Mouse (Mus musculus): ENCODE measurements around the gene Slc9a3. TPM values are rescaled to one million over a fixed set of nuclear protein-coding genes. Genes with fewer than 3 reads are reported as not detected.

Gene Slc9a3
- 0.34 and 0.96 TPM in 2 replicates for polyA plus RNA-seq (2012; rRNA removed)

DNA sequence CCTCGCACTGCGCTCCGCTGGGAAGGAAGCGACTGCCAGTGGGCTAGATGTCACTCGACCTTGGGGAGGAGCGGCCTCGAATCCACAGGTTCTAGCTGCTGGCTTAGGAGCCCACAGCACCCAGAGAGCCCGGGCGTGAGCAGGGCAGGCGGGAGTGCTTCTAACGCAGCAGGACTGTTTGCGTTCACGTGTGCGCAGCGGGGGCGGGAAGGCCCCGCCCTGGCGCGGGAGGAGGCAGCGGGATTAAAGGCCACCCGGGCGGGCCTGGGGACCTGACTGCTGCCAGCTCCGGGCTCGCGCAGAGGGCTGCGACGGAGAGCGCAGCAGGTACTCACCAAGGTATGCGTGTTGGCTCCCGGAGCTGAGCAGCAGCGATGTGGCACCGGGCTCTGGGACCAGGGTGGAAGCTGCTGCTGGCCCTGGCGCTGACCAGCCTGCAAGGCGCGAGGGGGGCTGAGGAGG is at the start of gene Slc9a3:
Slc9a3 (plus strand) TSS at position 317 of the 462 bp plus-strand sequence.
- TF ChIP-seq POLR2A (IDR thresholded peaks at IDR 0.05; ENCODE audit: borderline replicate concordance, extremely low read depth, low read depth, low read length) (no peak), CTCF (IDR thresholded peaks at IDR 0.05; ENCODE audit: insufficient read depth, low read length) (no peak)
- H3K4me3 ChIP-seq (replicated peaks; ENCODE audit: extremely low read depth, low read depth, low read length) = no peak within 1 kb of the TSS
- 2% methylated on average over 35 of the region's 35 CpGs for WGBS

GRCm38 (mm10) chr13:74071714-74072113 is 49.5 kb upstream of the Slc9a3 start:
- Histone ChIP-seq H3K4me3 (replicated peaks; ENCODE audit: extremely low read depth, low read depth, low read length) (no peak overlapping the region), H3K4me1 (ENCODE audit: control insufficient read depth, insufficient read depth, low read length) (no peaks in the 10 kb centered on the region)
- no peak for DNase-seq
- 57% methylated on average over 3 of the region's 3 CpGs for WGBS
- TF ChIP-seq CTCF (IDR thresholded peaks at IDR 0.05; ENCODE audit: insufficient read depth, low read length) (no peak), POLR2A (IDR thresholded peaks at IDR 0.05; ENCODE audit: borderline replicate concordance, extremely low read depth, low read depth, low read length) (no peak)

More for the DNA sequence above, at the start of gene Slc9a3:
- H3K4me1 ChIP-seq (ENCODE audit: control insufficient read depth, insufficient read depth, low read length) = no peaks in the 10 kb centered on the region
- no peak for DNase-seq

DNA sequence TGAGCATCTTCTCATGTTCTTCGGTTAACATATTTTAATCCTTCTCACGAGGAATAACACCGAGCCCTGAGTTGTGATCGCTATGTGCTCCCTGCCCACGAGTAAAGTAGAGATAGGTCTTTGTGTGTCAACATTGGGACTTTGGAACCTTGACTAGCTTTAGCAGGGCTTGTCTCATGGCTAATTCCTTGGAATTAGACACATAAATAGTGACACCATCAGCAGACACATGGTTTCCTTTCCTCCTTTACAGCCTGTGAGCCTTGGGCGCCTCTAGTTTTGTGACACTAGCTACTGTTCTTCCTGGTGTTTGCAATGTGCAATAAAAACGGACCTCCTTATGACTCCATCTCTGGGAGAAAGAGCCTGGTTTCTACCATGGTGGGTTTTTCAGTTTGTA is 47.9 kb upstream of the Slc9a3 start:
- H3K4me3 ChIP-seq (replicated peaks; ENCODE audit: extremely low read depth, low read depth, low read length) = no peak overlapping the region
- DNase-seq = no peak
- H3K4me1 ChIP-seq (ENCODE audit: control insufficient read depth, insufficient read depth, low read length) = no peaks in the 10 kb centered on the region
- WGBS = 79% methylated on average over 7 of the region's 7 CpGs
- TF ChIP-seq CTCF (IDR thresholded peaks at IDR 0.05; ENCODE audit: insufficient read depth, low read length) (no peak), POLR2A (IDR thresholded peaks at IDR 0.05; ENCODE audit: borderline replicate concordance, extremely low read depth, low read depth, low read length) (no peak)

DNA sequence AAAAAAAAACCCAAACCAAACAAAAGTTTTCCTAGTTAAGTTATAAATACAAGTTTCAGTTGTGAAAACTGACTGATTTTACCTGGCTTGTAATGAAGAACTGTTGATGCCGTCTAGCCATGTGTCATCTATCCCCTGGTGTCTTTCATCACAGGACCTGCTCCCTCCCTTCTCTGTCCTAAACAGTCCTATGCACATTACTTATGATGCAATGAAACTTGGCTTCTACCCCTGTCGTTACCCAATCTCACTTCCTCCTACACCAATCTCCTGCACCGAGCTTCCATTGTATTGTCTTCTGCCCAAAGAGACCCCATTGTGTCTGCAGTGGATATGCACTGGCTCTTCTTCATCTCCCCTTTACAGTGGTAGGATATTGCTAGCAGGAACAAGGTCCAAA is 31.0 kb upstream of the Slc9a3 start:
- Histone ChIP-seq H3K4me3 (replicated peaks; ENCODE audit: extremely low read depth, low read depth, low read length) (no peak overlapping the region), H3K4me1 (ENCODE audit: control insufficient read depth, insufficient read depth, low read length) (no peaks in the 10 kb centered on the region)
- no peak for DNase-seq
- TF ChIP-seq CTCF (IDR thresholded peaks at IDR 0.05; ENCODE audit: insufficient read depth, low read length) (no peak), POLR2A (IDR thresholded peaks at IDR 0.05; ENCODE audit: borderline replicate concordance, extremely low read depth, low read depth, low read length) (no peak)
- WGBS = 35% methylated on average over 3 of the region's 3 CpGs

- WGBS = 50% methylated on average over 2 of the region's 2 CpGs
- DNase-seq = no peak
- H3K4me3 ChIP-seq (replicated peaks; ENCODE audit: extremely low read depth, low read depth, low read length) = no peak overlapping the region
- TF ChIP-seq CTCF (IDR thresholded peaks at IDR 0.05; ENCODE audit: insufficient read depth, low read length) = no peak
- TF ChIP-seq POLR2A (IDR thresholded peaks at IDR 0.05; ENCODE audit: borderline replicate concordance, extremely low read depth, low read depth, low read length) = no peak
- no peaks in the 10 kb centered on the region for H3K4me1 ChIP-seq (ENCODE audit: control insufficient read depth, insufficient read depth, low read length)
Measured at GRCm38 (mm10) chr13:74095936-74096335, 25.3 kb upstream of the Slc9a3 start.

DNA sequence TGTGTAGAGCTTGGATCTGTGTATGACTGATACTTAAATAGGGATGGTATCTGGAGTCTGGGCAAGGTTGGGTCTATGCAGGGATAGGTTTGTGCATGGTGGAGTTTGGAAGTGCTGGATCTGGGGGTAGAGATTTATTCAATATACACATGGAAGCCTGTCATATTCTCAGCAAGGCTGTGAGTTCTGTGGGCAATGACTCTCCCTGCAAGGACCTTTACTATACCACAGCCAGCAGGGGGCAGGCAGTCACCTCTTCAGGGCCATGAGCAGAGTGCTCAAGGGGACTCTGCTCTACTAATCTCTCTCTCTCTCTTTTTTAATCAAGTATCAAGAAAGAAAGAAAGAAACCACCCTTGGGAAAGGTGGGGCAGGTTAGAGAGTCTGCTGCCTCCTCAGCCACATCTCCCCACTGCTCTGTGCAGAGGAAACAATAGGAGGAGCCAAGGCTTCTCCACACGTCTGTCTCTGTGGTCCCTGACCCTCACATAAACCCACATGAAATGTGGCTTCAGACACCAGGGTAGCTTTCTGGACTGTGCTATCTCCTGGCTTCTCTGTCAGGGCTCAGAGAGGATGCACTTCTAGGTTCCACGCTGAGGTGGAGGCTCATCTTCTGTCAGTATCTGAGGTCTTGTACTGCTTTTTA is 24.4 kb upstream of the Slc9a3 start:
- 37% methylated on average over 2 of the region's 2 CpGs for WGBS
- peak; percentile 18 for DNase-seq
- H3K4me1 ChIP-seq (ENCODE audit: control insufficient read depth, insufficient read depth, low read length) = no peaks in the 10 kb centered on the region
- no peak overlapping the region for H3K4me3 ChIP-seq (replicated peaks; ENCODE audit: extremely low read depth, low read depth, low read length)
- peak; percentile 71 for TF ChIP-seq CTCF (IDR thresholded peaks at IDR 0.05; ENCODE audit: insufficient read depth, low read length)
- no peak for TF ChIP-seq POLR2A (IDR thresholded peaks at IDR 0.05; ENCODE audit: borderline replicate concordance, extremely low read depth, low read depth, low read length)

DNA sequence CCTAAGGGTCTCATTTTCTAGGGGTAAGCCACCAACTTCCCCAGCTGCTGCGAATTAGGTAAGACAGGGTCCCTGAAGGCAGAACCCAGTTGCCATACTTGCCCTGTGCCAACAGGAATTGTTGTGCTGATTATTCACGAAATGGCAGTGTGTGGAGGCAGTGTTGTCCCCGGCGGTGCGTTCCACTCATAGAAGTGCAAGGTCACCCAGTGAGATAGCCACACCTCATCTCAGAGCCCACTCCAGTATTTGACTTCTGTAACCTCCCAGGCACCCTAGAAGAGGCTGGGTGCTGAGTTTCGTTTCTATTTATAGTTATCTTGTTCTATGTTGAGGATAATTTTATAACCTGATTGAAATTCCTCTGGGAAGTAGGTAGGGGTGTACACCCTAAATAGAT is 22.3 kb upstream of the Slc9a3 start:
- Histone ChIP-seq H3K4me1 (ENCODE audit: control insufficient read depth, insufficient read depth, low read length) (no peaks in the 10 kb centered on the region), H3K4me3 (replicated peaks; ENCODE audit: extremely low read depth, low read depth, low read length) (no peak overlapping the region)
- no peak for DNase-seq
- 67% methylated on average over 6 of the region's 6 CpGs for WGBS
- TF ChIP-seq CTCF (IDR thresholded peaks at IDR 0.05; ENCODE audit: insufficient read depth, low read length) (no peak), POLR2A (IDR thresholded peaks at IDR 0.05; ENCODE audit: borderline replicate concordance, extremely low read depth, low read depth, low read length) (no peak)

DNA sequence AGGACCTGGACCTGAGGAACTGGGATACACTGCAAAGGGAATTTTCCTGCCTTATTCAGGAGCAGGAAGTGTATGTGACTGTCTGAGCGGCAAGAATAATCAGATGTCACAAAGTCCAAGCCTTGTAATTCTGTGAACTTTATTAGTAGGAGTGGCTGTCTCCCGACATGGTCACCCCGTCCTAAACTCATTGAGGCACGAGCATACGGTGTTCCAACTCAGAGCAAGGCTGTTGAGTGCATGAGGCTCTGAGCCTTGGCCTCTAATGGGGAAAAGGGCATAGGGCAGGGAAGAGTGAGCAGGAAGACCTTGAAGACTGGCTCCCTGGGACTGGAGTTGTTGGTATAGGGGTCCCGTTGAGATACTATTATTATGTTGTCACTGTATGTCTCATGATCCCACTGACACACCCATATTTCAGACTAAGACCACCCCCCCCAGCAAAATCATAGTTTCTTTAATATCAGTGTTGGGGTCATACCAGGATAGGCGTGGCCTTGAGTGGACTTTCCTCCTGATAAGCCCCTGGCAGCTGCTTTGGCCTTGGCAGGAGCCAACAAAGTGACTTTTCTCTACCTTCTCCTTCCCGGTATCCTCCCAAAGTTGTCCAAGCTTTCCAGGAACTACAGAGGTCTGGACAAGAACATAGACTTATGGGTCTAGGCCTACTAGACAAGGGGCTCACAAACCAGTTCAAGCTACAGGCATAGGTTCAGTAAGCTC is 19.0 kb upstream of the Slc9a3 start:
- TF ChIP-seq CTCF (IDR thresholded peaks at IDR 0.05; ENCODE audit: insufficient read depth, low read length) (no peak), POLR2A (IDR thresholded peaks at IDR 0.05; ENCODE audit: borderline replicate concordance, extremely low read depth, low read depth, low read length) (no peak)
- no peak for DNase-seq
- no peaks in the 10 kb centered on the region for H3K4me1 ChIP-seq (ENCODE audit: control insufficient read depth, insufficient read depth, low read length)
- H3K4me3 ChIP-seq (replicated peaks; ENCODE audit: extremely low read depth, low read depth, low read length) = no peak overlapping the region
- WGBS = 74% methylated on average over 8 of the region's 8 CpGs

- no peak for DNase-seq
- 80% methylated on average over 4 of the region's 4 CpGs for WGBS
- TF ChIP-seq CTCF (IDR thresholded peaks at IDR 0.05; ENCODE audit: insufficient read depth, low read length) (no peak), POLR2A (IDR thresholded peaks at IDR 0.05; ENCODE audit: borderline replicate concordance, extremely low read depth, low read depth, low read length) (no peak)
- H3K4me1 ChIP-seq (ENCODE audit: control insufficient read depth, insufficient read depth, low read length) = no peaks in the 10 kb centered on the region
- H3K4me3 ChIP-seq (replicated peaks; ENCODE audit: extremely low read depth, low read depth, low read length) = no peak overlapping the region
Measured at GRCm38 (mm10) chr13:74102831-74103582, 18.2 kb upstream of the Slc9a3 start.
